Mouse (Mus musculus) kidney, adult 2 months (tissue): Measurements from ENCODE around the gene Ptprg.

Source experiments
- CTCF ChIP-seq: fragments of 200-500 bp; conservative IDR thresholded peaks from 2 replicates; pipeline ENCODE4 v1.5.1; 2011; ENCODE audit warnings: low read depth, mild to moderate bottlenecking, control low read depth, low read length, moderate library complexity, mixed read lengths; ENCODE audit not compliant: insufficient read depth, insufficient read length
- POLR2A ChIP-seq: fragments of 200-500 bp; IDR thresholded peaks from one replicate; pipeline ENCODE4 v1.6.1; 2011; ENCODE audit warnings: low read depth, low read length, control low read depth

- TF ChIP-seq POLR2A (no peak), CTCF (0 out of 2 replicates have a peak, but pooled peaks have one; percentile 25)
Observed at GRCm38 (mm10) chr14:12029926-12030325, 476.6 kb downstream of the Ptprg start.
